Mouse (Mus musculus): ENCODE data around the gene Lgmn. TPM values are rescaled to one million over a fixed set of nuclear protein-coding genes. Genes with fewer than 3 reads are reported as not detected.

The Lgmn gene
- total RNA-seq, 2 experiments from 2014 or later = 93.8 to 102 TPM

- Histone ChIP-seq H3K4me3 (no peak overlapping the region), H3K27ac (no peak overlapping the region)
- intact Hi-C loops (cut with DNase I) = no loop called here
- TF ChIP-seq CTCF (IDR thresholded peaks at IDR 0.05) = no peak
- DNase-seq (ENCODE audit: extremely low spot score in 1 of 2, low spot score in 2 of 2) = no peak
Measured at GRCm38 (mm10) chr12:102430228-102430627, 9.4 kb downstream of the Lgmn start.

GRCm38 (mm10) chr12:102429656-102430055 is 10.0 kb downstream of the Lgmn start:
- H3K27ac ChIP-seq = no peak overlapping the region
- TF ChIP-seq CTCF (IDR thresholded peaks at IDR 0.05) = no peak
- H3K4me3 ChIP-seq = no peak overlapping the region
- intact Hi-C loops (cut with DNase I) = no loop called here
- DNase-seq (ENCODE audit: extremely low spot score in 1 of 2, low spot score in 2 of 2) = no peak

- H3K27ac ChIP-seq = no peak overlapping the region
- H3K4me3 ChIP-seq = no peak overlapping the region
- no peak for DNase-seq (ENCODE audit: extremely low spot score in 1 of 2, low spot score in 2 of 2)
- intact Hi-C loops (cut with DNase I) = no loop called here
- TF ChIP-seq CTCF (IDR thresholded peaks at IDR 0.05) = no peak
Measured at GRCm38 (mm10) chr12:102426285-102426684, 13.3 kb downstream of the Lgmn start.

- Histone ChIP-seq H3K27ac (no peak overlapping the region), H3K4me3 (no peak overlapping the region)
- intact Hi-C loops (cut with DNase I) = no loop called here
- no peak for DNase-seq (ENCODE audit: extremely low spot score in 1 of 2, low spot score in 2 of 2)
- no peak for TF ChIP-seq CTCF (IDR thresholded peaks at IDR 0.05)
Measured at GRCm38 (mm10) chr12:102425048-102425578, 14.5 kb downstream of the Lgmn start.

- no peak for TF ChIP-seq CTCF (IDR thresholded peaks at IDR 0.05)
- Histone ChIP-seq H3K4me3 (no peak overlapping the region), H3K27ac (no peak overlapping the region)
- intact Hi-C loops (cut with DNase I) = no loop called here
- no peak for DNase-seq (ENCODE audit: extremely low spot score in 1 of 2, low spot score in 2 of 2)
Measured at GRCm38 (mm10) chr12:102424456-102424855, 15.2 kb downstream of the Lgmn start.

GRCm38 (mm10) chr12:102423625-102424024 is 16.0 kb downstream of the Lgmn start:
- intact Hi-C loops (cut with DNase I) = no loop called here
- DNase-seq (ENCODE audit: extremely low spot score in 1 of 2, low spot score in 2 of 2) = no peak
- TF ChIP-seq CTCF (IDR thresholded peaks at IDR 0.05) = no peak

GRCm38 (mm10) chr12:102422623-102423320 is 16.8 kb downstream of the Lgmn start:
- Histone ChIP-seq H3K4me3 (no peak overlapping the region), H3K27ac (0 out of 2 replicates have a peak overlapping the region, but pooled peaks have one; percentile 34)
- intact Hi-C loops (cut with DNase I) = no loop called here
- DNase-seq (ENCODE audit: extremely low spot score in 1 of 2, low spot score in 2 of 2) = no peak
- TF ChIP-seq CTCF (IDR thresholded peaks at IDR 0.05) = no peak

More at GRCm38 (mm10) chr12:102423625-102424024, 16.0 kb downstream of the Lgmn start:
- no peak overlapping the region for H3K4me3 ChIP-seq
- no peak overlapping the region for H3K27ac ChIP-seq

GRCm38 (mm10) chr12:102422065-102422464 is 17.5 kb downstream of the Lgmn start:
- H3K4me3 ChIP-seq = no peak overlapping the region
- H3K27ac ChIP-seq = peak overlapping the region; percentile 34; the same call in 1 of the 2 replicates
- no peak for TF ChIP-seq CTCF (IDR thresholded peaks at IDR 0.05)
- intact Hi-C loops (cut with DNase I) = no loop called here
- peak in 1 of 2 experiments; percentile 47 for DNase-seq (ENCODE audit: extremely low spot score in 1 of 2, low spot score in 2 of 2)

GRCm38 (mm10) chr12:102420168-102420890 is 19.3 kb downstream of the Lgmn start:
- no peak for TF ChIP-seq CTCF (IDR thresholded peaks at IDR 0.05)
- Histone ChIP-seq H3K27ac (peak overlapping the region; percentile 56), H3K4me3 (no peak overlapping the region)
- DNase-seq (ENCODE audit: extremely low spot score in 1 of 2, low spot score in 2 of 2) = no peak
- intact Hi-C loops (cut with DNase I) = no loop called here

GRCm38 (mm10) chr12:102419544-102419943 is 20.1 kb downstream of the Lgmn start:
- no peak for DNase-seq (ENCODE audit: extremely low spot score in 1 of 2, low spot score in 2 of 2)
- Histone ChIP-seq H3K27ac (peak overlapping the region; percentile 56), H3K4me3 (no peak overlapping the region)
- intact Hi-C loops (cut with DNase I) = no loop called here
- TF ChIP-seq CTCF (IDR thresholded peaks at IDR 0.05) = no peak

- no peak for TF ChIP-seq CTCF (IDR thresholded peaks at IDR 0.05)
- intact Hi-C loops (cut with DNase I) = no loop called here
Measured at GRCm38 (mm10) chr12:102417701-102418100, 21.9 kb downstream of the Lgmn start.

GRCm38 (mm10) chr12:102416955-102417510 is 22.6 kb downstream of the Lgmn start:
- no peak overlapping the region for H3K4me3 ChIP-seq
- TF ChIP-seq CTCF (IDR thresholded peaks at IDR 0.05) = no peak
- intact Hi-C loops (cut with DNase I) = no loop called here
- peak overlapping the region; percentile 69 for H3K27ac ChIP-seq
- no peak for DNase-seq (ENCODE audit: extremely low spot score in 1 of 2, low spot score in 2 of 2)

More at GRCm38 (mm10) chr12:102417701-102418100, 21.9 kb downstream of the Lgmn start:
- no peak for DNase-seq (ENCODE audit: extremely low spot score in 1 of 2, low spot score in 2 of 2)
- no peak overlapping the region for H3K4me3 ChIP-seq
- peak overlapping the region; percentile 69; the same call in 1 of the 2 replicates for H3K27ac ChIP-seq
